Mouse (Mus musculus): ENCODE measurements around the gene Ly6g6c. TPM values are rescaled to one million over a fixed set of nuclear protein-coding genes. Genes with fewer than 3 reads are reported as not detected.

Ly6g6c gene
- polyA plus RNA-seq, 1 experiment from 2014 or later, result not detected

GRCm38 (mm10) chr17:35055691-35056495 is 9.3 kb upstream of the Ly6g6c start:
- peaks cover 63% of the 10 kb centered on the region for H3K36me3 ChIP-seq (ENCODE audit: insufficient read depth, low read length)
- 92% methylated on average over 7 of the region's 7 CpGs for WGBS

DNA sequence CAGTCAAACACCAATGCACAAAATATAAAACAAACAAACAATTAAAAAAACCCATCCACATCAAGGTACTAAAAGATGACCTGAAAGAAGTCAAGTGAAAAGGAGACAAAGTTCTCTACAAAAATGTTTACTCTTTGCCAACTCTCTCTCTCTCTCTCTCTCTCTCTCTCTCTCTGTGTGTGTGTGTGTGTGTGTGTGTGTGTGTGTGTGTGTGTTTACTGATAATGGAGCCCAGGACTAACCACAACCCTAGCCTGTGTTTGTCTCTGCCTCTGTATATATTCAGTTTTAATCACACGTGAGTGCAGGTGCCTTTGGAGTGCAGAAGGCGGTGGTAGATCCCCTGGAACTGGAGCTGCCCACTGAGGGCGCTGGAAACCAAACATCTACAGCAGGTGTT is 8.1 kb upstream of the Ly6g6c start:
- no peaks in the 10 kb centered on the region for H3K27me3 ChIP-seq (ENCODE audit: insufficient read depth, low read length)
- peaks cover 73% of the 10 kb centered on the region for H3K36me3 ChIP-seq (ENCODE audit: insufficient read depth, low read length)
- peaks cover 38% of the 10 kb centered on the region for H3K4me1 ChIP-seq (ENCODE audit: insufficient read depth, low read length)
- H3K27ac ChIP-seq (ENCODE audit: low read length), result no peak overlapping the region
- H3K9me3 ChIP-seq (ENCODE audit: low read length), result no peaks in the 10 kb centered on the region
- no peak overlapping the region for H3K4me2 ChIP-seq (replicated peaks; ENCODE audit: low read depth, low read length)
- H3K9ac ChIP-seq (replicated peaks; ENCODE audit: low read length), result no peak overlapping the region
- WGBS, result 83% methylated on average over 3 of the region's 3 CpGs
- no peak overlapping the region for H3K4me3 ChIP-seq (ENCODE audit: low read length)
- no peak for ATAC-seq (ENCODE audit: low FRiP score, low TSS enrichment)

More at GRCm38 (mm10) chr17:35055691-35056495, 9.3 kb upstream of the Ly6g6c start:
- Histone ChIP-seq H3K27me3 (ENCODE audit: insufficient read depth, low read length) (no peaks in the 10 kb centered on the region), H3K4me2 (replicated peaks; ENCODE audit: low read depth, low read length) (no peak overlapping the region), H3K27ac (ENCODE audit: low read length) (no peak overlapping the region), H3K4me1 (ENCODE audit: insufficient read depth, low read length) (peaks cover 36% of the 10 kb centered on the region), H3K4me3 (ENCODE audit: low read length) (no peak overlapping the region), H3K9ac (replicated peaks; ENCODE audit: low read length) (no peak overlapping the region), H3K9me3 (ENCODE audit: low read length) (no peaks in the 10 kb centered on the region)
- no peak for ATAC-seq (ENCODE audit: low FRiP score, low TSS enrichment)

GRCm38 (mm10) chr17:35058316-35058715 is 6.9 kb upstream of the Ly6g6c start:
- H3K9ac ChIP-seq (replicated peaks; ENCODE audit: low read length), result peak overlapping the region; percentile 95; the same call in 1 of the 2 replicates

GRCm38 (mm10) chr17:35058911-35059892 is 6.0 kb upstream of the Ly6g6c start, which contains the start of gene Ddah2:
Gene Ddah2 (plus strand): TSS chr17:35059035.
- under 1% methylated on average over 57 of the region's 57 CpGs for WGBS
- H3K4me2 ChIP-seq (replicated peaks; ENCODE audit: low read depth, low read length), result peak within 1 kb of the TSS; percentile 84

More at GRCm38 (mm10) chr17:35058316-35058715, 6.9 kb upstream of the Ly6g6c start:
- Histone ChIP-seq H3K27ac (ENCODE audit: low read length) (peak overlapping the region; percentile 96), H3K4me2 (replicated peaks; ENCODE audit: low read depth, low read length) (peak overlapping the region; percentile 84; the same call in 1 of the 2 replicates), H3K4me3 (ENCODE audit: low read length) (peak overlapping the region; percentile 93), H3K9me3 (ENCODE audit: low read length) (no peaks in the 10 kb centered on the region), H3K36me3 (ENCODE audit: insufficient read depth, low read length) (peaks cover 72% of the 10 kb centered on the region), H3K4me1 (ENCODE audit: insufficient read depth, low read length) (peaks cover 28% of the 10 kb centered on the region), H3K27me3 (ENCODE audit: insufficient read depth, low read length) (no peaks in the 10 kb centered on the region)
- ATAC-seq (ENCODE audit: low FRiP score, low TSS enrichment), result no peak
- 57% methylated on average over 9 of the region's 9 CpGs for WGBS

GRCm38 (mm10) chr17:35060071-35060470 is 5.1 kb upstream of the Ly6g6c start:
- Histone ChIP-seq H3K27me3 (ENCODE audit: insufficient read depth, low read length) (no peaks in the 10 kb centered on the region), H3K36me3 (ENCODE audit: insufficient read depth, low read length) (peaks cover 57% of the 10 kb centered on the region), H3K4me1 (ENCODE audit: insufficient read depth, low read length) (peaks cover 39% of the 10 kb centered on the region), H3K4me3 (ENCODE audit: low read length) (peak overlapping the region; percentile 93), H3K27ac (ENCODE audit: low read length) (no peak overlapping the region), H3K4me2 (replicated peaks; ENCODE audit: low read depth, low read length) (peak overlapping the region; percentile 84), H3K9ac (replicated peaks; ENCODE audit: low read length) (peak overlapping the region; percentile 95), H3K9me3 (ENCODE audit: low read length) (no peaks in the 10 kb centered on the region)
- ATAC-seq (ENCODE audit: low FRiP score, low TSS enrichment), result no peak
- 14% methylated on average over 14 of the region's 14 CpGs for WGBS

More at GRCm38 (mm10) chr17:35058911-35059892, 6.0 kb upstream of the Ly6g6c start, which contains the start of gene Ddah2:
- Histone ChIP-seq H3K9me3 (ENCODE audit: low read length) (no peaks in the 10 kb centered on the region), H3K27me3 (ENCODE audit: insufficient read depth, low read length) (no peaks in the 10 kb centered on the region), H3K27ac (ENCODE audit: low read length) (peak within 1 kb of the TSS; percentile 96), H3K36me3 (ENCODE audit: insufficient read depth, low read length) (peaks cover 64% of the 10 kb centered on the region), H3K9ac (replicated peaks; ENCODE audit: low read length) (peak within 1 kb of the TSS; percentile 95), H3K4me3 (ENCODE audit: low read length) (peak within 1 kb of the TSS; percentile 93), H3K4me1 (ENCODE audit: insufficient read depth, low read length) (peaks cover 33% of the 10 kb centered on the region)
- ATAC-seq (ENCODE audit: low FRiP score, low TSS enrichment), result peak; percentile 95

GRCm38 (mm10) chr17:35060737-35061297 is 4.4 kb upstream of the Ly6g6c start:
- Histone ChIP-seq H3K27me3 (ENCODE audit: insufficient read depth, low read length) (no peaks in the 10 kb centered on the region), H3K36me3 (ENCODE audit: insufficient read depth, low read length) (peaks cover 49% of the 10 kb centered on the region), H3K27ac (ENCODE audit: low read length) (no peak overlapping the region), H3K4me1 (ENCODE audit: insufficient read depth, low read length) (peaks cover 43% of the 10 kb centered on the region), H3K4me3 (ENCODE audit: low read length) (peak overlapping the region; percentile 93), H3K4me2 (replicated peaks; ENCODE audit: low read depth, low read length) (peak overlapping the region; percentile 84), H3K9ac (replicated peaks; ENCODE audit: low read length) (peak overlapping the region; percentile 95), H3K9me3 (ENCODE audit: low read length) (no peaks in the 10 kb centered on the region)
- no peak for ATAC-seq (ENCODE audit: low FRiP score, low TSS enrichment)
- 56% methylated on average over 22 of the region's 22 CpGs for WGBS

- Histone ChIP-seq H3K27ac (ENCODE audit: low read length) (no peak overlapping the region), H3K9me3 (ENCODE audit: low read length) (no peaks in the 10 kb centered on the region), H3K4me2 (replicated peaks; ENCODE audit: low read depth, low read length) (no peak overlapping the region), H3K36me3 (ENCODE audit: insufficient read depth, low read length) (peaks cover 45% of the 10 kb centered on the region), H3K27me3 (ENCODE audit: insufficient read depth, low read length) (0 out of 2 replicates have a peak, but pooled peaks cover 3% of the 10 kb centered on the region), H3K4me3 (ENCODE audit: low read length) (no peak overlapping the region), H3K4me1 (ENCODE audit: insufficient read depth, low read length) (peaks cover 41% of the 10 kb centered on the region), H3K9ac (replicated peaks; ENCODE audit: low read length) (no peak overlapping the region)
- no peak for ATAC-seq (ENCODE audit: low FRiP score, low TSS enrichment)
- WGBS, result 76% methylated on average over 8 of the region's 8 CpGs
These were observed 3.9 kb upstream of the Ly6g6c start for GRCm38 (mm10) chr17:35061299-35061698.

GRCm38 (mm10) chr17:35063466-35063865 is 1.7 kb upstream of the Ly6g6c start:
- H3K4me2 ChIP-seq (replicated peaks; ENCODE audit: low read depth, low read length), result no peak overlapping the region
- peaks cover 38% of the 10 kb centered on the region for H3K4me1 ChIP-seq (ENCODE audit: insufficient read depth, low read length)
- no peak overlapping the region for H3K9ac ChIP-seq (replicated peaks; ENCODE audit: low read length)
- H3K4me3 ChIP-seq (ENCODE audit: low read length), result no peak overlapping the region
- H3K36me3 ChIP-seq (ENCODE audit: insufficient read depth, low read length), result peaks cover 26% of the 10 kb centered on the region
- WGBS, result 77% methylated on average over 3 of the region's 3 CpGs
- H3K27ac ChIP-seq (ENCODE audit: low read length), result no peak overlapping the region
- 0 out of 2 replicates have a peak, but pooled peaks cover 7% of the 10 kb centered on the region for H3K27me3 ChIP-seq (ENCODE audit: insufficient read depth, low read length)
- no peaks in the 10 kb centered on the region for H3K9me3 ChIP-seq (ENCODE audit: low read length)
- no peak for ATAC-seq (ENCODE audit: low FRiP score, low TSS enrichment)

GRCm38 (mm10) chr17:35064378-35064877 is 760 bp upstream of the Ly6g6c start:
- H3K9ac ChIP-seq (replicated peaks; ENCODE audit: low read length), result peak overlapping the region; percentile 29
- H3K4me3 ChIP-seq (ENCODE audit: low read length), result peak overlapping the region; percentile 43
- H3K36me3 ChIP-seq (ENCODE audit: insufficient read depth, low read length), result peaks cover 24% of the 10 kb centered on the region
- ATAC-seq (ENCODE audit: low FRiP score, low TSS enrichment), result no peak
- 0 out of 2 replicates have a peak, but pooled peaks cover 7% of the 10 kb centered on the region for H3K27me3 ChIP-seq (ENCODE audit: insufficient read depth, low read length)
- peaks cover 35% of the 10 kb centered on the region for H3K4me1 ChIP-seq (ENCODE audit: insufficient read depth, low read length)
- 31% methylated on average over 10 of the region's 10 CpGs for WGBS
- peak overlapping the region; percentile 59 for H3K4me2 ChIP-seq (replicated peaks; ENCODE audit: low read depth, low read length)
- H3K27ac ChIP-seq (ENCODE audit: low read length), result peak overlapping the region; percentile 56
- no peaks in the 10 kb centered on the region for H3K9me3 ChIP-seq (ENCODE audit: low read length)

Measured in kidney, embryonic 16.5 days (tissue).